ENCODE assay signal across 9 mouse cellular contexts in genomic region chr8:84952612-84953255, GRCm38 (mm10). TPM values are rescaled to one million over a fixed set of nuclear protein-coding genes. Genes with fewer than 3 reads are reported as not detected.
DNase-seq lines count a peak whose midpoint lies in the region; ATAC-seq and TF ChIP-seq lines count a peak whose summit lies in the region.
"Had no signal": no experiment of that assay in that cellular context is flagged by ENCODE, and none has a peak within 500 bp of the region (broad histone marks: within the 10 kb centered on the region; RNA-seq: fewer than 3 reads in every experiment).

No protein-coding gene starts in this region.

- peaks cover 3% of the 10 kb centered on the region for H3K36me3 ChIP-seq in heart, embryonic 15.5 days
- H3K36me3 ChIP-seq in liver, embryonic 13.5 days = peaks cover 21% of the 10 kb centered on the region
- peaks cover under 1% of the 10 kb centered on the region; the same call in 1 of the 2 replicates for H3K36me3 ChIP-seq in stomach, postnatal 0 days (ENCODE audit: control insufficient read depth, insufficient read depth, low read length)

- H3K9me3 ChIP-seq in heart, embryonic 15.5 days (replicated peaks) = no peaks in the 10 kb centered on the region
- H3K9me3 ChIP-seq in liver, embryonic 13.5 days (replicated peaks) = no peaks in the 10 kb centered on the region
- H3K9me3 ChIP-seq in stomach, postnatal 0 days (ENCODE audit: control insufficient read depth, low read length) = no peaks in the 10 kb centered on the region

- DNase-seq in frontal cortex, adult 2 months (ENCODE audit: extremely low spot score in 1 of 2, low spot score in 1 of 2) = no peak
- DNase-seq in liver, embryonic 13.5 days = no peak
- DNase-seq in stomach, postnatal 0 days (ENCODE audit: low spot score) = peak; percentile 74
- no peak for DNase-seq in right cerebral cortex, postnatal 14 days
- no peak for DNase-seq in layer of hippocampus, adult 8-10 months (ENCODE audit: low spot score in 2 of 2)

- 7% methylated on average over 18 of the region's 18 CpGs for WGBS in heart, embryonic 15.5 days
- WGBS in liver, embryonic 13.5 days (ENCODE audit: insufficient replicate concordance) = 6% methylated on average over 18 of the region's 18 CpGs
- WGBS in stomach, postnatal 0 days = 6% methylated on average over 18 of the region's 18 CpGs

- no peak for TF ChIP-seq CTCF in stomach, postnatal 0 days (IDR thresholded peaks at IDR 0.05; ENCODE audit: low read depth)

- peaks cover 6% of the 10 kb centered on the region for H3K4me1 ChIP-seq in heart, embryonic 15.5 days (replicated peaks)
- H3K4me1 ChIP-seq in liver, embryonic 13.5 days (replicated peaks) = peaks cover 10% of the 10 kb centered on the region
- H3K4me1 ChIP-seq in stomach, postnatal 0 days (replicated peaks; ENCODE audit: control insufficient read depth, insufficient read depth) = peaks cover 3% of the 10 kb centered on the region; the same call in 1 of the 2 replicates

- peak; percentile 64; the same call in 1 of the 2 replicates for ATAC-seq in frontal cortex, adult (ENCODE audit: low TSS enrichment)
- peak; percentile 54 for ATAC-seq in activated CD4-positive, CD25-positive, alpha-beta regulatory T cell, adult 4 months
- 0 out of 2 replicates have a peak, but pooled peaks have one; percentile 27 for ATAC-seq in heart, embryonic 15.5 days (replicated peaks; ENCODE audit: insufficient number of reproducible peaks, insufficient read depth, low FRiP score, low read depth)
- ATAC-seq in liver, embryonic 13.5 days (ENCODE audit: low read depth) = peak; percentile 67; the same call in 1 of the 2 replicates
- peak; percentile 62 for ATAC-seq in stomach, postnatal 0 days (ENCODE audit: low FRiP score, low TSS enrichment)

- peaks cover 44% of the 10 kb centered on the region for H3K27me3 ChIP-seq in heart, embryonic 15.5 days
- H3K27me3 ChIP-seq in liver, embryonic 13.5 days = peaks cover 52% of the 10 kb centered on the region
- no peaks in the 10 kb centered on the region for H3K27me3 ChIP-seq in stomach, postnatal 0 days (ENCODE audit: control insufficient read depth, insufficient read depth, low read length)

- H3K4me2 ChIP-seq in heart, embryonic 15.5 days = peak overlapping the region; percentile 47
- peak overlapping the region; percentile 34 for H3K4me2 ChIP-seq in liver, embryonic 13.5 days
- H3K4me2 ChIP-seq in stomach, postnatal 0 days (replicated peaks; ENCODE audit: low read depth) = peak overlapping the region; percentile 34

- H3K9ac ChIP-seq in heart, embryonic 15.5 days = no peak overlapping the region
- no peak overlapping the region for H3K9ac ChIP-seq in liver, embryonic 13.5 days
- 0 out of 2 replicates have a peak overlapping the region, but pooled peaks have one; percentile 13 for H3K9ac ChIP-seq in stomach, postnatal 0 days (ENCODE audit: low read length)

- no peak for TF ChIP-seq EP300 in stomach, postnatal 0 days (optimal IDR thresholded peaks at IDR 0.05)

- 0 out of 2 replicates have a peak overlapping the region, but pooled peaks have one; percentile 15 for H3K4me3 ChIP-seq in heart, embryonic 15.5 days
- no peak overlapping the region for H3K4me3 ChIP-seq in liver, embryonic 13.5 days (replicated peaks)
- H3K4me3 ChIP-seq in stomach, postnatal 0 days (ENCODE audit: low read depth, low read length) = no peak overlapping the region

- no peak overlapping the region for H3K27ac ChIP-seq in heart, embryonic 15.5 days
- no peak overlapping the region for H3K27ac ChIP-seq in liver, embryonic 13.5 days
- H3K27ac ChIP-seq in stomach, postnatal 0 days (replicated peaks) = no peak overlapping the region

RNA-seq across cellular contexts. Expression of gene Rtbdn, which starts 5.9 kb away (rescaled TPM):
- 7.6 and 7.9 TPM in 2 replicates for polyA plus RNA-seq in frontal cortex, adult 2 months (2012; rRNA removed)
- not detected for polyA plus RNA-seq in activated CD4-positive, CD25-positive, alpha-beta regulatory T cell, adult 4 months (2017; shearing (Covaris generic))
- polyA plus RNA-seq in heart, embryonic 15.5 days (2015; fragmentation: Nextera tagmentation; extraction: Ambion mirVana) = 0.26 TPM in 1 of 2 replicates, not detected in the other
- 0.33 and 0.56 TPM in 2 replicates for polyA plus RNA-seq in liver, embryonic 13.5 days (2015; fragmentation: Nextera tagmentation; extraction: Ambion mirVana)
- polyA plus RNA-seq in stomach, postnatal 0 days (2015; fragmentation: Nextera tagmentation; extraction: Ambion mirVana) = 0.05 and 0.13 TPM in 2 replicates
- total RNA-seq in layer of hippocampus, adult 8-10 months (2022) = 1 to 10 TPM; 1.5 to 2.5 (median 1.7) TPM
- polyA plus RNA-seq: G1E had no signal

RNA-seq across cellular contexts. Expression of gene Mast1, which starts 15.6 kb away (rescaled TPM):
- polyA plus RNA-seq in frontal cortex, adult 2 months (2012; rRNA removed) = 69.0 and 76.3 TPM in 2 replicates
- 1 to 10 TPM in 1 of 2 experiments, under 1 TPM in 1; 0.64 to 1.0 TPM for polyA plus RNA-seq in activated CD4-positive, CD25-positive, alpha-beta regulatory T cell, adult 4 months (2017; shearing (Covaris generic))
- 0.09 and 0.41 TPM in 2 replicates for polyA plus RNA-seq in heart, embryonic 15.5 days (2015; fragmentation: Nextera tagmentation; extraction: Ambion mirVana)
- 0.12 and 0.13 TPM in 2 replicates for polyA plus RNA-seq in liver, embryonic 13.5 days (2015; fragmentation: Nextera tagmentation; extraction: Ambion mirVana)
- 0.87 and 1.1 TPM in 2 replicates for polyA plus RNA-seq in stomach, postnatal 0 days (2015; fragmentation: Nextera tagmentation; extraction: Ambion mirVana)
- 10 to 100 TPM; 77.3 to 83.2 (median 80.8) TPM for total RNA-seq in layer of hippocampus, adult 8-10 months (2022)

RNA-seq across cellular contexts. Expression of gene Gm49661, which starts 16.5 kb away (rescaled TPM):
- polyA plus RNA-seq in frontal cortex, adult 2 months (2012; rRNA removed) = not detected in 2 replicates
- polyA plus RNA-seq in activated CD4-positive, CD25-positive, alpha-beta regulatory T cell, adult 4 months (2017; shearing (Covaris generic)) = not detected
- not detected in 2 replicates for polyA plus RNA-seq in heart, embryonic 15.5 days (2015; fragmentation: Nextera tagmentation; extraction: Ambion mirVana)
- polyA plus RNA-seq in liver, embryonic 13.5 days (2015; fragmentation: Nextera tagmentation; extraction: Ambion mirVana) = not detected in 2 replicates
- not detected in 2 replicates for polyA plus RNA-seq in stomach, postnatal 0 days (2015; fragmentation: Nextera tagmentation; extraction: Ambion mirVana)
- total RNA-seq in layer of hippocampus, adult 8-10 months (2022) = not detected
- total RNA-seq: G1E had no signal
- polyA plus RNA-seq: G1E had no signal

RNA-seq across cellular contexts. Expression of gene Prdx2, which starts 16.7 kb away (rescaled TPM):
- 318 and 332 TPM in 2 replicates for polyA plus RNA-seq in frontal cortex, adult 2 months (2012; rRNA removed)
- polyA plus RNA-seq in activated CD4-positive, CD25-positive, alpha-beta regulatory T cell, adult 4 months (2017; shearing (Covaris generic)) = 100 to 1,000 TPM; 246 to 312 TPM
- polyA plus RNA-seq in heart, embryonic 15.5 days (2015; fragmentation: Nextera tagmentation; extraction: Ambion mirVana) = 596 and 644 TPM in 2 replicates
- polyA plus RNA-seq in liver, embryonic 13.5 days (2015; fragmentation: Nextera tagmentation; extraction: Ambion mirVana) = 1,982 and 2,114 TPM in 2 replicates
- polyA plus RNA-seq in stomach, postnatal 0 days (2015; fragmentation: Nextera tagmentation; extraction: Ambion mirVana) = 370 and 376 TPM in 2 replicates
- total RNA-seq in layer of hippocampus, adult 8-10 months (2022) = 100 to 1,000 TPM; 328 to 367 (median 342) TPM

RNA-seq across cellular contexts. Expression of gene Rnaseh2a, which starts 16.8 kb away (rescaled TPM):
- 37.5 and 39.7 TPM in 2 replicates for polyA plus RNA-seq in frontal cortex, adult 2 months (2012; rRNA removed)
- 10 to 100 TPM; 68.9 to 91.0 TPM for polyA plus RNA-seq in activated CD4-positive, CD25-positive, alpha-beta regulatory T cell, adult 4 months (2017; shearing (Covaris generic))
- polyA plus RNA-seq in heart, embryonic 15.5 days (2015; fragmentation: Nextera tagmentation; extraction: Ambion mirVana) = 62.9 and 83.7 TPM in 2 replicates
- polyA plus RNA-seq in liver, embryonic 13.5 days (2015; fragmentation: Nextera tagmentation; extraction: Ambion mirVana) = 130 TPM in 2 replicates
- polyA plus RNA-seq in stomach, postnatal 0 days (2015; fragmentation: Nextera tagmentation; extraction: Ambion mirVana) = 79.4 and 80.1 TPM in 2 replicates
- total RNA-seq in layer of hippocampus, adult 8-10 months (2022) = 10 to 100 TPM; 36.2 to 46.2 (median 41.2) TPM

Comparison
In these comparisons a context has a peak if more than half of its experiments do, and no peak if none do; other contexts are left out.
1. RNA of gene Mast1, which starts 15.6 kb away (polyA plus RNA-seq): 69.0 to 76.3 TPM in frontal cortex, adult 2 months; 0.64 to 1.0 TPM in activated CD4-positive, CD25-positive, alpha-beta regulatory T cell, adult 4 months, 0.87 to 1.1 TPM in stomach, postnatal 0 days, 0.12 to 0.13 TPM in liver, embryonic 13.5 days and 0.09 to 0.41 TPM in heart, embryonic 15.5 days; every median in the first group is over 10 times any median in the second.
2. Peak in every context shown above with its lines, with median percentiles within 50 percentile points of each other: ATAC-seq and H3K4me2 ChIP-seq.